ENCODE assay signal across 8 mouse cellular contexts in the genomic region with DNA sequence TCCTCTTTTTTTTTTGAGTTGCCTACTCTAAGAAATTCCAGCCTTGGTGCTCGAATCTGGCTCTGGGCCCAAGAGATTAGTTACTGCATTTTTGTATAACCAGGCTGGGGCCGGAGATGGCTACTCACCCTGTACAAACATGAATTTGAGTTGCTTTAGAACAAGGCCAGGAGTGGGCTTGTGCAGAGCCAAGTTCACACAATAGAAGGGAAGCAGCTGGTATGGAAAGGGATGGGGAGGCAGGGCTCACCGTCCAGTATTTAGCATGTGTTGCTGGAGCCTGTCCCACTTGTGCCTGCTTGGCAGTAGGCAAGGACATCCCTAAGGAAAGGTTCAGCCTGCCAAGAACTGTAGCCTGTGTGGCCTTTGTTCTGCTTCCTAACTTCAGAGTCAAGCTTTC. TPM values are rescaled to one million over a fixed set of nuclear protein-coding genes. Genes with fewer than 3 reads are reported as not detected.
A peak's percentile ranks its signal among the peaks of the same experiment; 100 is the strongest.
DNase-seq lines count a peak whose midpoint lies in the region; ATAC-seq and TF ChIP-seq lines count a peak whose summit lies in the region.

No protein-coding gene starts in this region.

- no peaks in the 10 kb centered on the region for H3K27me3 ChIP-seq in neural tube, embryonic 13.5 days
- H3K27me3 ChIP-seq in heart, postnatal 0 days (ENCODE audit: control insufficient read depth, insufficient read depth, low read length), result no peaks in the 10 kb centered on the region
- no peaks in the 10 kb centered on the region for H3K27me3 ChIP-seq in lung, embryonic 15.5 days

- H3K4me1 ChIP-seq in neural tube, embryonic 13.5 days (replicated peaks), result 0 out of 2 replicates have a peak, but pooled peaks cover 6% of the 10 kb centered on the region
- H3K4me1 ChIP-seq in heart, postnatal 0 days (ENCODE audit: control insufficient read depth, insufficient read depth), result no peaks in the 10 kb centered on the region
- H3K4me1 ChIP-seq in lung, embryonic 15.5 days, result peaks cover 16% of the 10 kb centered on the region

- WGBS in neural tube, embryonic 13.5 days, result 53% methylated on average over 3 of the region's 3 CpGs
- 21% methylated on average over 3 of the region's 3 CpGs for WGBS in heart, postnatal 0 days
- 11% methylated on average over 3 of the region's 3 CpGs for WGBS in lung, embryonic 15.5 days

- H3K4me2 ChIP-seq in neural tube, embryonic 13.5 days, result no peak overlapping the region
- no peak overlapping the region for H3K4me2 ChIP-seq in heart, postnatal 0 days (ENCODE audit: low read depth, low read length)
- no peak overlapping the region for H3K4me2 ChIP-seq in lung, embryonic 15.5 days

- no peak overlapping the region for H3K9ac ChIP-seq in neural tube, embryonic 13.5 days
- no peak overlapping the region for H3K9ac ChIP-seq in heart, postnatal 0 days (replicated peaks; ENCODE audit: low read depth, low read length)
- no peak overlapping the region for H3K9ac ChIP-seq in lung, embryonic 15.5 days

- H3K27ac ChIP-seq in neural tube, embryonic 13.5 days (replicated peaks), result peak overlapping the region; percentile 62
- peak overlapping the region; percentile 1; the same call in 1 of the 2 replicates for H3K27ac ChIP-seq in heart, postnatal 0 days (ENCODE audit: low read depth)
- H3K27ac ChIP-seq in lung, embryonic 15.5 days, result peak overlapping the region; percentile 87

- DNase-seq in neural tube, embryonic 10.5 days (ENCODE audit: extremely low spot score, low spot score), result no peak
- peak; percentile 78 to 87 for DNase-seq in cerebellum, postnatal 10 days
- DNase-seq in heart, postnatal 0 days (ENCODE audit: low spot score), result peak; percentile 79
- no peak for DNase-seq in thymus, postnatal 4 days
- no peak for DNase-seq in spleen, adult 12 weeks (ENCODE audit: low spot score)
- DNase-seq in MN1 (ENCODE audit: low spot score), result no peak

- no peaks in the 10 kb centered on the region for H3K9me3 ChIP-seq in neural tube, embryonic 13.5 days
- H3K9me3 ChIP-seq in heart, postnatal 0 days (replicated peaks; ENCODE audit: control insufficient read depth, low read length), result no peaks in the 10 kb centered on the region
- H3K9me3 ChIP-seq in lung, embryonic 15.5 days, result no peaks in the 10 kb centered on the region

- peak; percentile 84 for ATAC-seq in neural tube, embryonic 13.5 days (ENCODE audit: low read depth)
- ATAC-seq in heart, postnatal 0 days (ENCODE audit: insufficient read depth, low read depth), result peak; percentile 82
- peak; percentile 93 for ATAC-seq in lung, embryonic 15.5 days (ENCODE audit: borderline replicate concordance, extremely low read depth, low FRiP score, low TSS enrichment)

- H3K36me3 ChIP-seq in neural tube, embryonic 13.5 days, result no peaks in the 10 kb centered on the region
- H3K36me3 ChIP-seq in heart, postnatal 0 days (replicated peaks; ENCODE audit: control insufficient read depth, insufficient read depth, low read length), result no peaks in the 10 kb centered on the region
- no peaks in the 10 kb centered on the region for H3K36me3 ChIP-seq in lung, embryonic 15.5 days

- H3K4me3 ChIP-seq in neural tube, embryonic 13.5 days, result no peak overlapping the region
- no peak overlapping the region for H3K4me3 ChIP-seq in heart, postnatal 0 days (ENCODE audit: low read depth, low read length)
- H3K4me3 ChIP-seq in lung, embryonic 15.5 days, result no peak overlapping the region

- TF ChIP-seq CTCF in heart, postnatal 0 days (IDR thresholded peaks at IDR 0.05; ENCODE audit: low read depth), result no peak

- no peak for TF ChIP-seq EP300 in heart, postnatal 0 days (IDR thresholded peaks at IDR 0.05; ENCODE audit: low read depth)

RNA-seq across cellular contexts. Expression of a gene that starts 30.7 kb away (rescaled TPM):
- polyA plus RNA-seq in neural tube, embryonic 13.5 days (2015; fragmentation: Nextera tagmentation; extraction: Ambion mirVana), result 5.3 and 5.7 TPM in 2 replicates
- 1.7 and 2.2 TPM in 2 replicates for total RNA-seq in heart, postnatal 0 days (2014; rRNA removed; ENCODE audit: low replicate concordance)
- 0.11 and 0.25 TPM in 2 replicates for polyA plus RNA-seq in heart, postnatal 0 days (2015; fragmentation: Nextera tagmentation; extraction: Ambion mirVana)
- polyA plus RNA-seq in lung, embryonic 15.5 days (2015; fragmentation: Nextera tagmentation; extraction: Ambion mirVana), result 2.5 and 2.6 TPM in 2 replicates

RNA-seq across cellular contexts. Expression of a gene that starts 50.7 kb away (rescaled TPM):
- 8.9 and 12.3 TPM in 2 replicates for polyA plus RNA-seq in neural tube, embryonic 13.5 days (2015; fragmentation: Nextera tagmentation; extraction: Ambion mirVana)
- 1.6 and 2.0 TPM in 2 replicates for total RNA-seq in heart, postnatal 0 days (2014; rRNA removed; ENCODE audit: low replicate concordance)
- 2.7 and 4.2 TPM in 2 replicates for polyA plus RNA-seq in heart, postnatal 0 days (2015; fragmentation: Nextera tagmentation; extraction: Ambion mirVana)
- 13.8 and 14.6 TPM in 2 replicates for polyA plus RNA-seq in lung, embryonic 15.5 days (2015; fragmentation: Nextera tagmentation; extraction: Ambion mirVana)

Comparison
In these comparisons a context has a peak if more than half of its experiments do, and no peak if none do; other contexts are left out.
1. H3K27ac ChIP-seq: peak in every context shown above with its lines; median percentile 87 in lung, embryonic 15.5 days; 62 in neural tube, embryonic 13.5 days; 1 in heart, postnatal 0 days.
2. DNase-seq: peak in cerebellum, postnatal 10 days (2 of 2) and heart, postnatal 0 days (single experiment); none in neural tube, embryonic 10.5 days (single experiment), thymus, postnatal 4 days (single experiment), spleen, adult 12 weeks (single experiment) and MN1 (single experiment).
3. Peak in every context shown above with its lines, with median percentiles within 50 percentile points of each other: ATAC-seq.